13 mouse cellular contexts compared by ENCODE assay signal in the genomic region with DNA sequence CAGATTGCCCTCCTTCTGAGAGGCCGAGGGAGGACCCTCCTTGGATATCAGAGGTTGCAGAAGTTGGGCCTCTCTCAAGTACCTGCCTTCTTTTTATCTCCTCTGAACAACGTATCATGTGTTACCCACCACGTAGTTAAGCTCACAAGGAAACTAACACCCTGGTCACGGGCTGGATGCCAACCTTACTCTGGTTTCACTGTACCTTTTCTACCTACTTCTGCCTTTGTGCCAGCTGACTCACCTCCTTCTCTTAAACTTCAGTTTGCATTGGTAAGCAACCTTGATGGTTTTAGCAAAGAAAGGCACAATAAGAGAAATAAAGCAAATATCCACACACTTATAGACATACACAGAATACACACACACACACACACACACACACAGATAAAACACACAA.
"Had no signal": no experiment of that assay in that cellular context is flagged by ENCODE, and none has a peak within 500 bp of the region (broad histone marks: within the 10 kb centered on the region; RNA-seq: fewer than 3 reads in every experiment).

No protein-coding gene starts in this region.

- H3K4me1 ChIP-seq: limb, embryonic 15.5 days; lung, embryonic 15.5 days; midbrain, embryonic 10.5 days; neural tube, embryonic 12.5 days had no signal

- H3K9me3 ChIP-seq: limb, embryonic 15.5 days; lung, embryonic 15.5 days; midbrain, embryonic 10.5 days; neural tube, embryonic 12.5 days had no signal

- ATAC-seq: hindbrain, postnatal 0 days had no signal

- H3K4me3 ChIP-seq: layer of hippocampus, adult 2 months; limb, embryonic 15.5 days; lung, embryonic 15.5 days; midbrain, embryonic 10.5 days; neural tube, embryonic 12.5 days had no signal

- H3K27ac ChIP-seq: hindbrain, postnatal 0 days; kidney, postnatal 0 days; layer of hippocampus, adult 2 months; limb, embryonic 15.5 days; lung, embryonic 15.5 days; midbrain, embryonic 10.5 days; neural tube, embryonic 12.5 days had no signal

- H3K27me3 ChIP-seq: limb, embryonic 15.5 days; lung, embryonic 15.5 days; neural tube, embryonic 12.5 days had no signal

- H3K9ac ChIP-seq: limb, embryonic 15.5 days; lung, embryonic 15.5 days; neural tube, embryonic 12.5 days had no signal

- H3K4me2 ChIP-seq: limb, embryonic 15.5 days; lung, embryonic 15.5 days; neural tube, embryonic 12.5 days had no signal

- DNase-seq: kidney, adult 11 months; kidney, adult 9 months; kidney, postnatal 36 days; midbrain, embryonic 14.5 days; thymus, adult 18-20 months; thymus, postnatal 14 days had no signal

- H3K36me3 ChIP-seq: limb, embryonic 15.5 days; lung, embryonic 15.5 days; midbrain, embryonic 10.5 days; neural tube, embryonic 12.5 days had no signal
